Mouse (Mus musculus) B cell, adult (primary cell): ENCODE data around the gene Snx19. TPM values are rescaled to one million over a fixed set of nuclear protein-coding genes. Genes with fewer than 3 reads are reported as not detected.

Experiments used
- total RNA-seq: library from RNA; stranded (reverse); gene quantifications from 4 replicates; pipeline ENCODE4 v1.2.4, GENCODE M21; 2023; ENCODE audit not compliant: inconsistent age

Snx19 gene
- 22.0 to 25.5 TPM (median 23.9 TPM) in 4 replicates for total RNA-seq

DNA sequence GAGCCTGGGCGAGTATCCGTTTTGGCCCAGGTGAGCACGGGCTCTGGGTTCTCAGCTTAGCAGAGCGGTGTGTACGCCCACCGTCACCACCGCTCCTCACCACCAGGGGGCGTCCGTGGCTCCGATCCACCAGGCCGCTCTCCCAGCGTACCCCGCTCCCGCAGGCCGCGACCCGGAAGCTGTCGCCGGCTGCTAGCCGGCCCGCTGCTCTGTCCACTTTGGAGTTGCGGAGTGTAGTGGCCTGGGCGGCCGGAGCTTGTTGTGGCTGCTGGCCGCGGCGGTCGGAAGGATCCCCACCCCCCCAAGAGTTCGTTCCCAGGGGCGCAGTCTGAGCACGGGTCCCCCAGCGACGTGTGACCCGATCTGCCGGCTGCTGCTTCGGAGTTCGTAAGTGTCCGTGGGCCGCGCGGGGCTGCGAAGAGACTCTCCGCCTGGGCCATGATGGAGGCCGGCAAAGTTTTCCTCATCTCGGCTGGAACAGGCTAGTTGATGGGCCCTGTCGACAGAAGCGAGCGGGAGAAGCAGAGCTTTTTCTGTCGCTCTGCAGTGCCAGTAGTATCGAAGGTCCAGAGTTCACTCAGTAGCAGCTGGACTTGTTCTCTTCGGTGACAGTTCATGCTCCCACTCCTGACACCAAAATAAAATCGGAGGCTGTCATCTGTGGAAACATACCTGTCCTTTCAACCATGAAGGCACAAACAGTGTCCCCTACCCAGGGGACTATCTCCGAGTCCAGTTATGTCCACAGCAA is at the start of gene Snx19:
Gene Snx19, plus strand, starts transcription at position 227 of the 751 bp plus-strand sequence.

